Mouse (Mus musculus) thymus, adult 2 months (tissue): ENCODE data around the gene Mas1. TPM values are rescaled to one million over a fixed set of nuclear protein-coding genes. Genes with fewer than 3 reads are reported as not detected.
A peak's percentile ranks its signal among the peaks of the same experiment; 100 is the strongest.

Experiments
- DNase-seq: peaks from one replicate; pipeline ENCODE4 v3.0.0; 2021
- H3K27ac ChIP-seq: fragments of 200-500 bp; 2 replicates; pipeline ENCODE4 v1.5.1; 2012; ENCODE audit warnings: low read length, control low read depth; ENCODE audit not compliant: control insufficient read depth, insufficient read depth
- H3K27me3 ChIP-seq: fragments of 200-500 bp; 2 replicates; pipeline ENCODE4 v1.6.1; 2012; ENCODE audit warnings: mild to moderate bottlenecking, low read length, moderate library complexity, mixed read lengths; ENCODE audit not compliant: control insufficient read depth, insufficient read depth
- H3K36me3 ChIP-seq: fragments of 200-500 bp; 2 replicates; pipeline ENCODE4 v1.6.1; 2012; ENCODE audit warnings: mild to moderate bottlenecking, low read length, moderate library complexity; ENCODE audit not compliant: control insufficient read depth, insufficient read depth
- H3K4me1 ChIP-seq: fragments of 200-500 bp; replicated peaks from 2 replicates; pipeline ENCODE4 v1.6.1; 2012; ENCODE audit warnings: low read length; ENCODE audit not compliant: control insufficient read depth, insufficient read depth
- H3K4me3 ChIP-seq: fragments of 200-500 bp; 2 replicates; pipeline ENCODE4 v1.5.1; 2012; ENCODE audit warnings: mild to moderate bottlenecking, low read length, control low read depth, moderate library complexity; ENCODE audit not compliant: control insufficient read depth, insufficient read depth
- CTCF ChIP-seq: fragments of 200-500 bp; IDR thresholded peaks from 2 replicates; pipeline ENCODE4 v1.5.1; 2012; ENCODE audit warnings: mild to moderate bottlenecking, control low read depth, low read length, moderate library complexity, borderline replicate concordance; ENCODE audit not compliant: control insufficient read depth, poor library complexity, insufficient read depth; ENCODE audit errors: extremely low read depth
- POLR2A ChIP-seq: fragments of 200-500 bp; IDR thresholded peaks from 2 replicates; pipeline ENCODE4 v1.6.1; 2012; ENCODE audit warnings: mild to moderate bottlenecking, low read length, control low read depth, moderate library complexity; ENCODE audit not compliant: control insufficient read depth, poor library complexity, insufficient read depth; ENCODE audit errors: extremely low read depth
- WGBS: fragments of 180-500 bp; shearing (Covaris S2); methylation state at CpG from one replicate; pipeline ENCODE4 v1.1.7; 2018; 5-methylcytosine and 5-hydroxymethylcytosine counted together
- polyA plus RNA-seq: library from polyadenylated mRNA; depleted of rRNA; stranded (reverse); fragments of >200 nt; gene quantifications from 2 replicates; pipeline ENCODE4 v1.2.3, GENCODE M21; 2012

The Mas1 gene
- polyA plus RNA-seq, 1 experiment, result 0.28 TPM

DNA sequence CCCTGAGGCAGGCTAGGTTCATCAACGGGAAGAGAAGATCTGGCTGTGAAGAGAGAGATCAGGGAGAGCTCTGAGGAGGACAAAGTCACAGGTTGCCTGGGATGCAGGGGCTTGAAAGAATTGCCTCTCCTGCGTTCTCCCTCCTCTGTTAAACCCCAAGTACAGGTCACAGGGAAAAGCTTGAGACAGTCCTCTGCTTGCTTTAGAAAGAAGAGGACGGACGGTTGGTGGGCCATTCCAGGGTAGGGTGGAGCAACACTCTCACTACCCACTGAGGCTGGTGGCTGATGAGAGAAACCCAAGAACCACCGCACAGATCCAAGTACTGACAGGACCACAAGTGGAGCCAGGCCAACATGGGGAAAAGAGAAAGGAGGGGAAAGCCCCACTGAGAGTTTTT, 7.8 kb upstream of the Mas1 start, which contains the start of gene Mrgprh:
Gene Mrgprh (plus strand): TSS at position 301 of the 400 bp plus-strand sequence.
- H3K4me1 ChIP-seq, result peaks cover 9% of the 10 kb centered on the region

DNA sequence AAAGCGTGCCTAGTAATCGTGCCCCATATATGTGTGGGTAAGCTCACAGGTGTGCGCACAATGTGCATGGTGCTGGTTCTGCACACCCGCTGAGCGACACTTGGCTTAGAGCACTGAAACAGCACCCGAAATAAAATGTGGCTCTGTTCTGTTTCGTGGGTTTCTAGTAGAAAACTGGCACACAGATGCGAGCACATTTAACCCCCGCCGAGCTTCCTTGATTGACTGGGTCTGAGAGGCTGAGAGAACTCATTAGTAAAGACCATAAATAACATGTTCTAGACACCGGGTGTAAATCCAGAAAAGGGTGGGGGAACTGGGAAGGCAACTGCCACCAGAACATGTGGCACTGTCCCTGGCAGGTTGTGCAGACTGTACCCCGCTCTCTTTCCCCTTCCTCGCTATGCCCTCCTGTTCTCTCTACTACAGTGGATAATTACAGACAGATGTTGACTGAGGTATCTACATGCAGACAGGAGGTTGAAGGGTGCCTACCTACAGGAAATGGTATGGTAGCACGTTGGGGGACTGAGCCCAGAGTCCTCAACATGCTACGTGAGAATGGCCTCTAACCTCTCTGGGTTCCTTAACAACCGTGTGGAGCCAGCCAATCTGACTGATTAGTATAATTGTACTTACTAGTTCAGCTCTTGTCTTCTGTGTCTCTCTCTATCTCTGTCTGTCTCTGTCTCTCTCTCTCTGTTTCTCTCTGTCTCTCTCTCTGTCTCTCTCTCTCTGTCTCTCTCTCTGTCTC, 4.5 kb upstream of the Mas1 start:
- Histone ChIP-seq H3K36me3 (no peaks in the 10 kb centered on the region), H3K4me1 (peaks cover 5% of the 10 kb centered on the region; the same call in 1 of the 2 replicates), H3K27ac (no peak overlapping the region), H3K27me3 (no peaks in the 10 kb centered on the region), H3K4me3 (no peak overlapping the region)
- 18% methylated on average over 16 of the region's 16 CpGs for WGBS
- TF ChIP-seq CTCF, result no peak
- TF ChIP-seq POLR2A, result no peak
- peak; percentile 32 for DNase-seq

More for the DNA sequence above, 7.8 kb upstream of the Mas1 start, which contains the start of gene Mrgprh:
- 75% methylated on average over 5 of the region's 5 CpGs for WGBS
- no peak within 1 kb of the TSS for H3K27ac ChIP-seq
- H3K27me3 ChIP-seq, result no peaks in the 10 kb centered on the region
- no peak within 1 kb of the TSS for H3K4me3 ChIP-seq
- H3K36me3 ChIP-seq, result no peaks in the 10 kb centered on the region
- DNase-seq, result no peak
- TF ChIP-seq CTCF (no peak), POLR2A (no peak)

DNA sequence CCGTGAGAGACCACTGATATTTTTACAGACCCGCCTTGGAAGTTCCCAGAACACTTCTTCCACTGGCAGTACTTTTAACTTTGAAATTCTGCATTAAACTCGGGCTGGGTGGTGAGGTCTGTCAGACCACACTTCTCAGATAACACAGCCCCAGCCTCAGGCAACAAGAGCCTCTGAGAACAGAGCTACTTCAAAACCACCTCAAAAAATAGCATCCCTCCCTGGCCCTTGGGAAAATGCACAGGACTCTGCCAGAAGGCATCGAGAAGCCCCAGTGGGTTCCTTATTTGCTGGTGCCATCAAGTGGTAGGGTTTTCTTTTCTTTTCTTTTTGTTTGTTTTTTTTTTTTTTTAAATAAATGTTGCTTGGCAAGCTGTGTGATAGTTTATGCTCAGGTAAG, 697 bp upstream of the Mas1 start:
- H3K27ac ChIP-seq, result no peak overlapping the region
- 15% methylated on average over 4 of the region's 4 CpGs for WGBS
- no peaks in the 10 kb centered on the region for H3K36me3 ChIP-seq
- no peak overlapping the region for H3K4me3 ChIP-seq
- TF ChIP-seq CTCF, result no peak
- no peak for TF ChIP-seq POLR2A
- peaks cover 5% of the 10 kb centered on the region; the same call in 1 of the 2 replicates for H3K4me1 ChIP-seq
- DNase-seq, result no peak
- no peaks in the 10 kb centered on the region for H3K27me3 ChIP-seq

DNA sequence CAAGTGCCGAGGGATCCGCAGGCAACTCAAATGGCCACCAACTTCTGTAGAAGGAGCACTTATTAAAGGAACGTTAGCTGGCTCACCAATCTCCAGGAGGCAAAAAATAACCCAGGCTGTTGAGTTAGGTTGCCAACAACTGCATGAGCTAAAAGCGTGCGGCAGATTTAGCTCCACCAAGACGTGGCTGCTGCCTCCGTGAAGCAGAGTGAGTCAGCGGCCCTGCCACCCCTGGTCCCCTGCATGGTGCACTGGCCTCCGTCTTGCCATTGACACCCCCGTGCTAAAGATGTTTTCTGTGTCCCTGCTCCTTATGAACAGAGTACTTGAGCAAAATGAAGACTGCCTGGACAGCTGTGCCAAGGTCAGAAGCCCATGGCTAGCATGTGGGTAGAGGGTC, 1.1 kb downstream of the Mas1 start:
- H3K4me3 ChIP-seq, result no peak overlapping the region
- DNase-seq, result no peak
- no peaks in the 10 kb centered on the region for H3K4me1 ChIP-seq
- H3K27me3 ChIP-seq, result no peaks in the 10 kb centered on the region
- H3K27ac ChIP-seq, result no peak overlapping the region
- H3K36me3 ChIP-seq, result no peaks in the 10 kb centered on the region
- 88% methylated on average over 10 of the region's 10 CpGs for WGBS
- TF ChIP-seq POLR2A (no peak), CTCF (no peak)

DNA sequence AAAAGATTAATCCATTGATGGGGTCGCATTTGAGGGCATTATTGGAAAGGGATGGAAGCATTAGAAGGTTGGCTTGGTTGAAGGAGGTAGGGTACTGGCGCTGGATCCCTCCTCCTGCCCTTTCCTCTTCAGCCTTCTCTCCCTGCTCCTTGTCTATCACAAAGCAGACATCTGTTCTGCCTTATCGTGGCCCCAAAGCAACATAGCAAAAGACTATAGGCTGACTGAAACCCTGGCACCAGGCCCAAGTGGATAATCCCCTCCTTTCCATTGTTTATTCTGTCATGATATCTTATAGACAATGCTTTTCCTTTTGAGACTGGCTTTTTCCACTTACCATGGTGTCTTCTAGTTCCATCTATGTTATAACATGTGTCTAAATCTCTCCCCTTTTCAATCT, 2.5 kb downstream of the Mas1 start:
- H3K4me3 ChIP-seq, result no peak overlapping the region
- no peak for DNase-seq

DNA sequence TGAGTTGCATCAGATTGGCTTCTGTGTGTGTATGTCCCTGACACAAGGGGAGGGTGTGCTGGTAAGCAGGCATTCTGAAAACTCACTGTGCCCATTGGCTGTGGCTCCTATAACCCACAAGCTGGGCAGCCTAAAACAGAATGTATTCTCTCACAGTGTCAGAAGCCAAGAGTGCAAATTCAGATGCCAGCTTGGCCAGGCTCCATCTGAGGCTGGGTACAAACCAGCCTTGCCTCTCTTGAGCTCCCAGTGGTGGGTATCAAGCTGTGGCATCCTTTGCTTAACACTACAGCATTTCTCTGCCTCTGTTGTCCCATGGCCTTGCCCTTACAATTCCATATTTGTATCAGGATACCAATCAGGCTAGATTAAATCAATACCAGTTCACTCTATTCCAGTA, 3.8 kb downstream of the Mas1 start:
- no peak overlapping the region for H3K4me3 ChIP-seq
- no peaks in the 10 kb centered on the region for H3K27me3 ChIP-seq
- TF ChIP-seq CTCF, result no peak
- TF ChIP-seq POLR2A, result no peak
- H3K27ac ChIP-seq, result no peak overlapping the region
- H3K36me3 ChIP-seq, result no peaks in the 10 kb centered on the region
- no peak for DNase-seq
- H3K4me1 ChIP-seq, result no peaks in the 10 kb centered on the region

More for the DNA sequence above, 2.5 kb downstream of the Mas1 start:
- H3K27me3 ChIP-seq, result no peaks in the 10 kb centered on the region
- H3K36me3 ChIP-seq, result no peaks in the 10 kb centered on the region
- no peak overlapping the region for H3K27ac ChIP-seq
- TF ChIP-seq POLR2A, result no peak
- TF ChIP-seq CTCF, result no peak
- 93% methylated on average over 3 of the region's 3 CpGs for WGBS
- no peaks in the 10 kb centered on the region for H3K4me1 ChIP-seq
